Mouse (Mus musculus) ovary, postnatal 14 days (tissue): ENCODE results near the gene Ryr3.

ENCODE experiments used
- DNase-seq: peaks from one replicate; pipeline ENCODE4 v3.0.0; 2022; ENCODE audit warnings: low spot score

The Ryr3 gene

GRCm38 (mm10) chr2:112910579-112910978, 306.3 kb downstream of the Ryr3 start:
- DNase-seq: no peak

DNA sequence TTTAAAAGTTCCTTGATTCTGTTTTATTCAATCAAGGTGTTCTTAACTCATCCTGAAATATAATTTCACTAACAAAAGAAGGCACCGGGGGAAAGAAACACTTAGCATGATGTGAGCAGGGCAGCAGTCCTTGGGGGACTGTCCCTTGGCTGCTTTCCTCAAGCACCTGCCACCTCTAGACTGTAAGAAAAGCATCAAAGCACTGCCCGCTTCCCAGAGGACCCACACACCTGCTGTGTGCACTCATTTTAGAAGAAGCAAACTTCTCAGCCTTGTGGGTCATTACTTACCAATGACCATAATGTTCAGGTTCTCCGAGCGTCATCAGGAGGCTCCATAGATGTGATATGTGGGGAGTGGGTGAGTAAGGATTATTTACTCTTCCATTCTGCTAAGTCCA, 307.8 kb downstream of the Ryr3 start:
- no peak for DNase-seq

DNA sequence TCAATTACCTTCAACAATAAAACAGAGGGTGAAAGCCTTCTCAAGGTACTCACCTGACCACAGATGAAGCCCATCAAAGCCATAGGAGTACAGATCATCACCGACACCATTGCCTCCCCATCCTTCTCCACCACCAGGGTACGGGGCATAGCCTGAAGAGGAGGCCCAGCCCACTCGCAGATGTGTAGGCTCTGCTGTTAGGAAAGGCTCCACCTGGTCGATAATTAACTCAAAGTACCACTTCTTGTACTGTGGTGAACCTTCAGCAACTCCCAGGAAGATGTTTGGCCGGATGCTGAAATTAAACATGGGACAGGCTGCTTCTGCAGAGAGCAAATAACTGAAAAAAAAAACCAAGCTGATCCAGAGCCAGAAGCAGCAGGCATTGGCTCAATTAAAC, 316.1 kb downstream of the Ryr3 start:
- no peak for DNase-seq

DNA sequence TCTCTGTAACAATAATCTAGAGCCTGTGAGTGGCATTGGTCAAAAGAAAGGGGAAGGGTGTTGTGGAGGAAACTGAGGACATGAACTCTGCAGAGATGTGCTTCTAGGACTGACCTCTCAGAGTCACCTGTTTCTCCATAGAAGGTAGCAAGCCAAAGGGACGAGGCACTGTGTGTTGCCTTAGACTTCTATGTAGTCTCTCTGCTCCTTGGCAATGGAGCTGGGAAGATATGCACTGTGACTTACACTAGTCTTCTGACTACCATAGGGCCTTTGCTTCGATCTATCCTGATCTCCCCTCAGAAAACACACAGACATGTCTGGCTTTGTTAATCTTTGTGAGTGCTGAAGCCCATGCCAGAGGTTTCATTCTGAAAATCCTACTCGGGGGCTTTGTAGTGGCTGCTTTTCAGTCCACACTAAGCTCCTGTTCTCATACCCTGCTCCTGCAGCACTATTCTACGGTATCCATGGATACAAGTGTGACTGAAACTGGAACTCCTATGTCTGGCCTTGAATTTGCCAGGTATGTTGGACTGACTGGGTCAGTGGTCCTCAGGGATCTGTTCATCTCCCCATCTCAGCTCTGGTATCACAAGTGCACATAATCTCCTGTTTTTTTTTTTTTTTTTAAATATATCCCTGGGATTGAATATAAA, 332.3 kb downstream of the Ryr3 start:
- no peak for DNase-seq

DNA sequence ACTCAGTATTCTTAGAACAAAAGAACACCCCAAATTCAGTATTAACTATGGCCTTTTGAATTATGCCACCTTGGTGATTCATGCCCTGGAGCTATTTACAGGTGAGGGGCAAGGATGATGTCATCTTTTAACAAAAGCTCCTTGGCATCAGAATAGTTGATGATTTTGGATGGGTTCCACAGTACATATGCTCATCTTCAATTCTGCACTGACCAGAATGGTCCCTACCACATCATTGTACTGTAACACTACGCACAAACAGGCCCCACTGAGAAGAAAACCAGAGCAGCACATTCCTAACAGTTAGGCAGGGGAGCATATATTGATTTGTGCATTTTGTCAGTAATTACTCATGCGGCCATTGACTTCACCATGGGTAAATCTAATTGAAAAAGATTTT, 335.1 kb downstream of the Ryr3 start:
- no peak for DNase-seq

- DNase-seq: no peak
These were observed 335.5 kb downstream of the Ryr3 start for GRCm38 (mm10) chr2:112881376-112881775.

GRCm38 (mm10) chr2:112877404-112877803, 339.5 kb downstream of the Ryr3 start:
- DNase-seq: no peak

GRCm38 (mm10) chr2:112866043-112866551, 350.8 kb downstream of the Ryr3 start:
- no peak for DNase-seq

- no peak for DNase-seq
These were observed 355.1 kb downstream of the Ryr3 start for GRCm38 (mm10) chr2:112861792-112862191.

- no peak for DNase-seq
These were observed 371.0 kb downstream of the Ryr3 start for GRCm38 (mm10) chr2:112845583-112846512.

DNA sequence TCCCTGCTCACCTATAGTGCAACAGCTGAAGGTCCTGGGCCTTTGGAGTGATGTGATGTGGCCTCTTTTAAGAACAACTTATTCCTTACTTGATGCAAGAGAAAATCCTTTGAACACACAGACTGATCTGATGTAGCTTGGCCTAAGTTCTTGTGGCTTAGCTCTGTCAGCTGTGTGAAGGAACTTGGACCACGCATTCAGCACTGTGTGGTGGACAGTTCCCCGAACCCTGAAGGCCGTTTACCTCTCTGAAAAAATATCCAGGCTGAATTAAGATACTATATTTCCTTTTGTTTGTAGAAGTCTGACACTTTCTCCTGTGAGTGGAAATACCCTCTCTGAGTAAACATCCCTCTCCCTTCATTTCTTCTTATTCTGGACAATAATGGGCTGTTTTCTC, 374.0 kb downstream of the Ryr3 start:
- no peak for DNase-seq

GRCm38 (mm10) chr2:112831423-112832305, 385.2 kb downstream of the Ryr3 start:
- DNase-seq: no peak

DNA sequence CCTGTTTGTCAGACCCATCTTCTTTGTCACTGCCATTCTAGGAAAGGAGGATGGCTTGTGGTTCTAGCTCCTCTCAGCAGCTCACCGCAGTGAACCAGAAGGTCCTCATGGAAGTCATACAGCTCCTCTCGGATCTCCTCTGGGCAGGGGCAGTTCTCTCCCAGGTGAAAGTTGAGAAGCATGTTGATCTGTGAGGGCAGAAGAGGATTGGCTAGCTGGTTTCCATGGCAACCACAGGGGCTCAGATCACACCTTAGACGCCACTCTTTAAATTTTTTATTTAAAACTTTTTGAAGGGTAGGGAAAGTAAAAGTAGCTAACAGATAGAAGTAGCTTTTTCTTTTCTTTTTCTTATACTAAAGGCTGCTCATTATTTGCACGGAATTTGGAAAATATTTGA, 390.3 kb downstream of the Ryr3 start:
- no peak for DNase-seq

DNA sequence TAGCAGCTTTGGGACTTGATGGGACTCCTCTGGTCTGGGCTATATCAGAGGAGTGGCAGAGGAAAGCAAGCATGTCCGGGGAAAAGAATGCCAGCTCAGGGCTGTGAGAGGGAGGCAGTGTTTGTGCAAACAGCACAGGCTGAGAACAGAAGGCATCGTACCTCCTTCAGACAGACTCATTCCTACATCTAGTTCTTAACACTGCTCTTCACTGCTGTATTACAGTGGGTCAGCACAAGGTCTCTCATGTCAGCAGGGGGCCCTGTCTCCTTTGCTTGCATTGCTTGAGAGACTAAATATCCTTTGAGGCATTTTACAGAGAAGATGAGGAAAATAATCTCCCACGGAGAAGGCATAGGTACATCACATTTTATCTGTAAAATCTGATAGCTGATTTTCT, 394.2 kb downstream of the Ryr3 start:
- DNase-seq: no peak

DNA sequence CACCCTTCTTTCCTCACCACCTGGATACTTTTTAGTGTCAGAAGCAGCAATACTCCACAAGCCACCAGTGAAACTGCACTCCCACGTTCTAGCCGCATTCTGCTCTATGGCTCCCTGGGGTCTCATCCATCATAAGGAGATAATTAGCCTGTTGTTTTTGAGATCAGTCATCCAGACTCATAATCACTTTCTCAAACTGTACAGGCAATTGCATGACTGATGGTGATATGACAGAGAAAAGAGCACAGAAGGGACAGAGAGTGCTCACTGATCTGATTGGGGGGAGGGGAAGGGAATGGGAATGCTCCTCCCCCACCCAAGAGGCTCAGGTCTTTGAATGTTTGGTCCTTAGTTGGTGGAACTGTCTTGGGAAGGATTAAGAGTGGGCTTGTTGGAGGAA, 397.8 kb downstream of the Ryr3 start:
- DNase-seq: no peak

- no peak for DNase-seq
These were observed 399.9 kb downstream of the Ryr3 start for GRCm38 (mm10) chr2:112816976-112817375.

GRCm38 (mm10) chr2:112815960-112816359, 400.9 kb downstream of the Ryr3 start:
- DNase-seq: no peak

- DNase-seq: no peak
These were observed 404.1 kb downstream of the Ryr3 start for GRCm38 (mm10) chr2:112812637-112813402.

GRCm38 (mm10) chr2:112806015-112806414, 410.9 kb downstream of the Ryr3 start:
- no peak for DNase-seq

- peak; percentile 45 for DNase-seq
These were observed 416.9 kb downstream of the Ryr3 start for GRCm38 (mm10) chr2:112799995-112800353.

- DNase-seq: no peak
These were observed 417.4 kb downstream of the Ryr3 start for GRCm38 (mm10) chr2:112799351-112799994.
